Mouse (Mus musculus): ENCODE results near the gene Asb2. TPM values are rescaled to one million over a fixed set of nuclear protein-coding genes. Genes with fewer than 3 reads are reported as not detected.

Gene Asb2
- polyA plus RNA-seq, 1 experiment from 2014 or later, result 219 TPM

DNA sequence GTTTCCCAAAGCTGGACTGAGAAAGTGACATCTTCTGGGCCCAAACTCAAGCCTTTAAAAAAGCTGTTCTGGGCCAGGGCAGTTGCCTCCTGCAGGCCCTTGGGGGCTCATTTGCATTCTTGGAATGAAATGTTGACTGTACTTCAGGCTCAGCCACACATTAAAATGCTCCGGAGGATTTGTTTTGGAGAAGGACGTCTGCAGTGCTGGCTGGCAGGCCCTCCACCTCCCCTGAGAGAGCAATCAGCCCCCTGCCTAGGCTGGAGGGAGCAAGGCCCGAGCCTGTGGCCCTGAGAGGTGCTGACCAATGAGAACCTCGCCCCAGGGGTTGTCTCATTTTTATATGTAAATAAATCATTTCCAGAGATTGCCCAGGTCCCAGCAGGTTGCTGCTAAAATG, 59.5 kb downstream of the Asb2 start:
- no peaks in the 10 kb centered on the region for H3K4me1 ChIP-seq (replicated peaks)
- no peak overlapping the region for H3K4me2 ChIP-seq
- no peak for ATAC-seq (replicated peaks; ENCODE audit: insufficient number of reproducible peaks, insufficient read depth, low FRiP score, low read depth)
- no peak overlapping the region for H3K4me3 ChIP-seq
- H3K9ac ChIP-seq, result no peak overlapping the region
- 0 out of 2 replicates have a peak, but pooled peaks cover 4% of the 10 kb centered on the region for H3K27me3 ChIP-seq
- no peaks in the 10 kb centered on the region for H3K9me3 ChIP-seq (replicated peaks)
- 22% methylated on average over 4 of the region's 4 CpGs for WGBS
- H3K27ac ChIP-seq, result no peak overlapping the region
- no peaks in the 10 kb centered on the region for H3K36me3 ChIP-seq

DNA sequence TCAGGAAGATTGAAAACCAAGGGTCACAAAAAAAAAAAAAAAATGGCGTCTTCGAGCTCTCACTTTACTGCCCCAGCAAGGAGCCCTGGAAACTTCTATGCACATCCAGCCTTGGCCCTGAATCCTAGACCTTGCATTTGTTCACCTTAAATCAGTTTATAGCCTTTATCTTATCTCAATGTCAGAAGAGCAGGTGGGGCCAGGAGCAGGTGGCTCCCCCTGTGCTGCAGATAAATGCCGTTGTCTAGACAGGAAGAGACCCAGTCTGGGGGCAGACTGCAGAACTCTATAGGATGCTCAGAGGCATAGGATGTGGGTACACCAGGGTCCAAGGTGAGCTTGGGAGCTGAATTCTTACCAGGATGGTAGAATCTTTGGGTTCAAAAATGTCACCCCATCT, 63.4 kb downstream of the Asb2 start:
- no peak overlapping the region for H3K4me3 ChIP-seq
- no peak overlapping the region for H3K4me2 ChIP-seq
- 73% methylated on average over 3 of the region's 3 CpGs for WGBS
- no peaks in the 10 kb centered on the region for H3K36me3 ChIP-seq
- peaks cover 3% of the 10 kb centered on the region; the same call in 1 of the 2 replicates for H3K4me1 ChIP-seq (replicated peaks)
- no peak overlapping the region for H3K27ac ChIP-seq
- ATAC-seq (replicated peaks; ENCODE audit: insufficient number of reproducible peaks, insufficient read depth, low FRiP score, low read depth), result no peak
- no peaks in the 10 kb centered on the region for H3K9me3 ChIP-seq (replicated peaks)
- no peak overlapping the region for H3K9ac ChIP-seq
- no peaks in the 10 kb centered on the region for H3K27me3 ChIP-seq

DNA sequence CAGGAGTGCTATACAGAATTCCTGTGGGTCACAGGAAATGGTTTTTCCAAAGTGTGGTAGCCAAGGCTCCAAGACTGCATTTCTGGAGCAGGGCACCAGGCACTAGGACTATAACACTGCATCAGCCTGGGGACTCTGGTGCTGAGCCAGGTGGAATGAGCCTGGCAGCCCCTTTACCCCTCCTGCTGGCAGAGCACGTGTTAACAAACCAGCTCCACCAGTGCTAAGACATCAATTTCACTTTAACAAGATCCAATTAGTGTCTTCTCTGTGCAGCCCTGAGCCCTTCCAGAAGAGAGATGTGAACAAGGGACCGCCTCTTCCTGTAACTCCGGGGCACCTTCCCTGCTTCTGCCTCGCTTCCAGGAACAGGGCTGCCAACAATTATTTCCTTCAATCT, 68.5 kb downstream of the Asb2 start:
- 68% methylated on average over 4 of the region's 4 CpGs for WGBS
- no peaks in the 10 kb centered on the region for H3K36me3 ChIP-seq
- no peaks in the 10 kb centered on the region for H3K9me3 ChIP-seq (replicated peaks)
- no peak overlapping the region for H3K4me3 ChIP-seq
- no peak overlapping the region for H3K9ac ChIP-seq
- no peak for ATAC-seq (replicated peaks; ENCODE audit: insufficient number of reproducible peaks, insufficient read depth, low FRiP score, low read depth)
- no peak overlapping the region for H3K4me2 ChIP-seq
- 0 out of 2 replicates have a peak, but pooled peaks cover 2% of the 10 kb centered on the region for H3K27me3 ChIP-seq
- no peak overlapping the region for H3K27ac ChIP-seq
- peaks cover 3% of the 10 kb centered on the region; the same call in 1 of the 2 replicates for H3K4me1 ChIP-seq (replicated peaks)

GRCm38 (mm10) chr12:103283411-103283810, 72.4 kb downstream of the Asb2 start:
- no peak overlapping the region for H3K9ac ChIP-seq
- H3K9me3 ChIP-seq (replicated peaks), result no peaks in the 10 kb centered on the region
- no peak for ATAC-seq (replicated peaks; ENCODE audit: insufficient number of reproducible peaks, insufficient read depth, low FRiP score, low read depth)
- no peak overlapping the region for H3K4me2 ChIP-seq
- H3K4me1 ChIP-seq (replicated peaks), result no peaks in the 10 kb centered on the region; the same call in 1 of the 2 replicates
- H3K36me3 ChIP-seq, result no peaks in the 10 kb centered on the region
- 0 out of 2 replicates have a peak, but pooled peaks cover 2% of the 10 kb centered on the region for H3K27me3 ChIP-seq
- no peak overlapping the region for H3K27ac ChIP-seq
- 59% methylated on average over 3 of the region's 3 CpGs for WGBS
- no peak overlapping the region for H3K4me3 ChIP-seq

DNA sequence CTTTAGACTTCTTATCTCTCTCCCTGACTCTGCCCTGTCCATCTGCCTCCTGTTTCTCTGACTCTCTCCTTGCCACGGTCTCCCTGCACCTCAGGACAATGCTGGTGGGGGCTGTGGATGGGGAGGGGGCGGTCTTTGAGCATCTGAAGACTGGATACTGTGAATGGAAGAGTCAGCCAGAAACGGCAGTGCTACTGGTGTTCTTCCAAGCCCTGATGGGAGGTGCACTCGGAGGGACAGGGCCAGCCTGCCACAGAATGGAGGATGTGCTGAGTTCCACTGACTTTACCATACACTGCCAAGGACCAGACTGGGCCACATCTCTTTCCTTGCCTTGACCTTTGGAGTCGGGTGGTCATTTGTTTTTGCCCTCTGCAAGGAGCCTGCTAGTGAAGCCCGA, 72.9 kb downstream of the Asb2 start:
- Histone ChIP-seq H3K27me3 (0 out of 2 replicates have a peak, but pooled peaks cover 2% of the 10 kb centered on the region), H3K4me2 (no peak overlapping the region), H3K27ac (no peak overlapping the region), H3K4me1 (replicated peaks) (no peaks in the 10 kb centered on the region; the same call in 1 of the 2 replicates), H3K9me3 (replicated peaks) (no peaks in the 10 kb centered on the region), H3K4me3 (no peak overlapping the region), H3K9ac (no peak overlapping the region), H3K36me3 (no peaks in the 10 kb centered on the region)
- WGBS, result 58% methylated on average over 6 of the region's 6 CpGs
- ATAC-seq (replicated peaks; ENCODE audit: insufficient number of reproducible peaks, insufficient read depth, low FRiP score, low read depth), result no peak

- WGBS, result 39% methylated on average over 4 of the region's 4 CpGs
- ATAC-seq (replicated peaks; ENCODE audit: insufficient number of reproducible peaks, insufficient read depth, low FRiP score, low read depth), result no peak
Observed at GRCm38 (mm10) chr12:103281912-103282311, 73.9 kb downstream of the Asb2 start.

DNA sequence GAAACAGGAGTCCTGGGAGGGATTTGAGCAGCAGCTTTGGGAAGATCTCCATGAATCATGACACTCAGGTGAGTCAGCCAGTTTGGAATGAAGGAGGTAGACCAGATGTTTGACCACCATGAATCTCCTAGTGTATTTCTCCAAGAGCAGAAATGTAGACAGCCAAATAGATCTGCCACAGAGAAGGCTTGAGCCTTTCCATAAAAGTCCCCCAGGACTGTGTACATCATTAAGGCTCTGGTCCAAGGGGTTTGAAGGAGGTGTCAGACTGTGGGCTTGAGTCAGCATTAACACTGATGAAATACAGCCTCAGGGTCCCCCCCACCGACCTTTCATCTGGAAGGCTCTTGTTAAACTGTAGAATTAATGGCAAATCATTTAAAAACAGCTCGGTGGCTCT, 74.3 kb downstream of the Asb2 start:
- no peak for ATAC-seq (replicated peaks; ENCODE audit: insufficient number of reproducible peaks, insufficient read depth, low FRiP score, low read depth)
- H3K4me1 ChIP-seq (replicated peaks), result no peaks in the 10 kb centered on the region; the same call in 1 of the 2 replicates
- H3K27ac ChIP-seq, result no peak overlapping the region
- no peak overlapping the region for H3K4me3 ChIP-seq
- H3K27me3 ChIP-seq, result 0 out of 2 replicates have a peak, but pooled peaks cover 2% of the 10 kb centered on the region
- H3K36me3 ChIP-seq, result no peaks in the 10 kb centered on the region
- no peak overlapping the region for H3K4me2 ChIP-seq
- WGBS, result 39% methylated on average over 2 of the region's 2 CpGs
- H3K9ac ChIP-seq, result no peak overlapping the region
- no peaks in the 10 kb centered on the region for H3K9me3 ChIP-seq (replicated peaks)

More at GRCm38 (mm10) chr12:103281912-103282311, 73.9 kb downstream of the Asb2 start:
- H3K4me3 ChIP-seq, result no peak overlapping the region
- H3K36me3 ChIP-seq, result no peaks in the 10 kb centered on the region
- H3K4me1 ChIP-seq (replicated peaks), result no peaks in the 10 kb centered on the region; the same call in 1 of the 2 replicates
- H3K27me3 ChIP-seq, result 0 out of 2 replicates have a peak, but pooled peaks cover 2% of the 10 kb centered on the region
- no peaks in the 10 kb centered on the region for H3K9me3 ChIP-seq (replicated peaks)
- H3K27ac ChIP-seq, result no peak overlapping the region
- H3K4me2 ChIP-seq, result no peak overlapping the region
- no peak overlapping the region for H3K9ac ChIP-seq

DNA sequence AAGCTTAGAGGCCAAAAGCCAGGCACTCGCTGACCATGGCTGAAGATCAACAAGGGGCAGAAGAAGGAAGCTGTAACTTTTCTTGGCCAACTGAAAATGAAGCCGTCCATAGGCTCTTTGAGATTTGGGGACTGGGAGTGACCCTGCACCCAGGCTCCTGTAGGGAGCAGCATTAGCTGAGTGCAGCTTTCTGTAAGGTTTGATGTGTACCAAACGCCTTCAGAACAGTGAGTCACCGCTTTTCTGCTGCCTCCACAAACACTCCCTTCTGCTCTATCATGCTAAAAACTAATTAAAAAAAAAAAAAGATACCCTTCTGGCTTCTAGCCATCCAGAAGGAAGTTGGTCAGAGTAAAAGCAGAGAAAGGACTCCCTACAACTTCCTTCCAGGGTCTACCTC, 79.4 kb downstream of the Asb2 start:
- Histone ChIP-seq H3K4me3 (no peak overlapping the region), H3K27me3 (no peaks in the 10 kb centered on the region), H3K4me1 (replicated peaks) (no peaks in the 10 kb centered on the region), H3K36me3 (no peaks in the 10 kb centered on the region), H3K4me2 (no peak overlapping the region), H3K27ac (no peak overlapping the region), H3K9me3 (replicated peaks) (no peaks in the 10 kb centered on the region), H3K9ac (no peak overlapping the region)
- WGBS, result 64% methylated on average over 4 of the region's 4 CpGs
- no peak for ATAC-seq (replicated peaks; ENCODE audit: insufficient number of reproducible peaks, insufficient read depth, low FRiP score, low read depth)

DNA sequence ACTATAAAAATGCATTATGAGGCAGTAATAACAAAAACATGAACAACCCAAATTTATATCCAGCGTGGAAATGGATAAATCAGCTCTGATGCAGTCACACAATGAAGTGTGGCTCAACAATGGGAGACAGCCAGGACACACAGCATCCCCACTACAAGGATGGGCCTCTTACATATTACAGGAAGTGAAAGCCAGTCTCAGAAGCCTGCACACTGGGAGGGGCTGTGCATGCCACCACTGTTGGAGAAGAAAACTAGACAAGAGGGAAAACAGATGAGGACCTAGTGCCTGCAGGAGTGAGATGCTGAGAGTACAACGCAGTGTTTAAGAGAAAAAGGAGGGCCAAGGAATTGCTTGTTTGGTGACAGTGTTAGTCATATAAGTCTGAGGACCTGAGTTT, 82.1 kb downstream of the Asb2 start:
- Histone ChIP-seq H3K27ac (no peak overlapping the region), H3K4me3 (no peak overlapping the region), H3K9ac (no peak overlapping the region), H3K4me1 (replicated peaks) (no peaks in the 10 kb centered on the region), H3K27me3 (no peaks in the 10 kb centered on the region), H3K36me3 (no peaks in the 10 kb centered on the region), H3K4me2 (no peak overlapping the region), H3K9me3 (replicated peaks) (no peaks in the 10 kb centered on the region)
- ATAC-seq (replicated peaks; ENCODE audit: insufficient number of reproducible peaks, insufficient read depth, low FRiP score, low read depth), result no peak
- WGBS, result 82% methylated on average over 2 of the region's 2 CpGs

DNA sequence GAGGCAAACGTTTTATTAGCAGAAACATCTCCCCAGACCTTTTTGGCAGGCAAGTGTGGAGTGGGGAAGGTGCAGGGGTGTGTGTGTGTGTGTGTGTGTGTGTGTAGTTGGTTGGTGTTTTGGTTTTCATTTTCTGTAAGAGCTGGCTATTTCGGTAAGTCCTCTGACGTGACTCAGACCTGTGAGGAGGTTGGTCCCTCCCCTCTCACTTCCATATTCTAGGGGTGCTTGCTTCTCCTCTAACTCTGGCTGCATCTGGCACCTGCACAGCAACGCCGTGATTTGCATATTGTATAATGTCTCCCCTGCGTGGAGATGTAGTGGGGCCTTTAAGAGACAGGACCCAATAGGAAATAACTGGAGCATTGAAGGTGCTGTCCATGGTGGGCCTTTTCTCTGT, 82.8 kb downstream of the Asb2 start:
- Histone ChIP-seq H3K4me3 (no peak overlapping the region), H3K27ac (no peak overlapping the region), H3K9me3 (replicated peaks) (no peaks in the 10 kb centered on the region), H3K36me3 (no peaks in the 10 kb centered on the region), H3K4me2 (no peak overlapping the region), H3K27me3 (no peaks in the 10 kb centered on the region), H3K9ac (no peak overlapping the region), H3K4me1 (replicated peaks) (no peaks in the 10 kb centered on the region)
- ATAC-seq (replicated peaks; ENCODE audit: insufficient number of reproducible peaks, insufficient read depth, low FRiP score, low read depth), result no peak
- WGBS, result 61% methylated on average over 6 of the region's 6 CpGs

- Histone ChIP-seq H3K9me3 (replicated peaks) (no peaks in the 10 kb centered on the region), H3K4me3 (no peak overlapping the region), H3K4me1 (replicated peaks) (no peaks in the 10 kb centered on the region), H3K9ac (no peak overlapping the region), H3K4me2 (no peak overlapping the region), H3K27me3 (no peaks in the 10 kb centered on the region), H3K27ac (no peak overlapping the region), H3K36me3 (no peaks in the 10 kb centered on the region)
- 77% methylated on average over 3 of the region's 3 CpGs for WGBS
- no peak for ATAC-seq (replicated peaks; ENCODE audit: insufficient number of reproducible peaks, insufficient read depth, low FRiP score, low read depth)
Observed at GRCm38 (mm10) chr12:103272176-103272575, 83.6 kb downstream of the Asb2 start.

All from heart, embryonic 15.5 days (tissue).